Mouse (Mus musculus) erythroblast, adult 5-6 weeks (primary cell): ENCODE data around the gene Tex38. TPM values are rescaled to one million over a fixed set of nuclear protein-coding genes. Genes with fewer than 3 reads are reported as not detected.
A peak's percentile ranks its signal among the peaks of the same experiment; 100 is the strongest.

Source experiments
- ATAC-seq: replicated peaks from 2 replicates; pipeline ENCODE4 v1.8.0; 2016; ENCODE audit warnings: moderate number of reproducible peaks, mild to moderate bottlenecking, moderate TSS enrichment, inconsistent platforms; ENCODE audit not compliant: poor library complexity, low FRiP score, severe bottlenecking
- total RNA-seq, 2 experiments: library from RNA; stranded (forward) in 1 of 2; stranded (reverse) in 1 of 2; fragments of 150-400 nt in 1 of 2; fragments of 200-764, 138-1000 nt in 1 of 2; gene quantifications; 2 replicates each; pipeline versions ENCODE4 v1.2.3 to v1.2.4; 2015 to 2017; ENCODE audit warnings: low replicate concordance in 2 of 2

Tex38 gene
- total RNA-seq (2015; ENCODE audit: low replicate concordance) (not detected in 2 replicates), total RNA-seq (2017; ENCODE audit: low replicate concordance) (not detected in 2 replicates)

DNA sequence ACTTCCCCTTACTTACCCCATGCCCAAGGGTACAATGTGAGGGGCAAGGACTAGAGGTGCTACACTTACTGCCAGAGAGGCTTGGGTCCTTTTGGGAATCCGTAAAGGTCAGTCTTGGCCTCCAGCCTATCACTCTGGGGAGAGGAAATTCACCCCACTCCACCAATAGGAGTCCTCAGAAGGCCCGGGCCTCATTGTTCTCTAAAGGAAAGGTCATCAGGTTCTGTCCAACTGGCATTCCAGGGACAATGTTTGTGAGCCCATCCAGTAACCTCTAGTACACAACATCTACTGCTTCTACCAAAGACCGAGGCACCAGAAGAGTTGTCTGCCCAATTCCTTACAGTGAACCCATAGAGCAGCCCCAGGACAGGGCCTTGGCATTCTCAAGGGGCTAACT lies at the start of gene Tex38:
Gene Tex38 (minus strand): TSS at position 101 of the 400 bp plus-strand sequence.
- no peak for ATAC-seq

DNA sequence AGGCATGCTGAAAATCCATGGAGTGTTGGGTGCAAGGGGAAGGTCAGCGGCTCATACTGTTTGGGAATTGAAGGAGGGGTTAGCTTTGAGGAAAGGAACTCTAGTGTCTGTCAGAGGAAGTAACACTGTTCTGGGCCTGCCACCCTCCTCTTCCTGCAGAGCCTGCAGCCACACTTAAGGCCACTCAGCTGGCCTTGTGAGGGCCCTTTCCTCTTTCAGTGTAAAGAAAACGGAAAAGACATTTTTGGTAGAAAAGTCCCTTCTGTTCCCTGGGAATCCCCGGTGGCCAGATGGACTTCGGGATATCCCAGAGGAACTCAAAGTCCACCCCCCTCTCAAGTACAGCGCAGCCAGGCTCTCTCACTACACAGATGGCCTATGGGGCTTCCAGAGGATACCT lies 49.7 kb upstream of the Tex38 start:
- no peak for ATAC-seq

DNA sequence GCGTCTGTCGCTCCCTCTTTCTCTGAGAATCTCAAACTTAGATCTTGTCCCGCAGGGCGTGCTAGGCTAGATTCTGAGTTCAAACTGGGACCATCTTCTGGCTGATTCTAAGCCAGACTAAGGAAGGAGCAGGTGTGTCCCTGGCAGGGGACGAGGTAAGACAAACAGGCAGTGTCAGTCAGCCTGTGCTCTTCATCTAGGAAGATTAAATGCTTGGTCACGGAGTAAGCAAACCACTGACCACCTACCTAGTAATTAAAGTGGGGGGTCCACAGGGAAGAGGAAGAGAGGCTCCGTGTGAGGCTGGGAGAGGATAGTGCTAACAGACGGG lies 47.7 kb upstream of the Tex38 start:
- ATAC-seq, result no peak

DNA sequence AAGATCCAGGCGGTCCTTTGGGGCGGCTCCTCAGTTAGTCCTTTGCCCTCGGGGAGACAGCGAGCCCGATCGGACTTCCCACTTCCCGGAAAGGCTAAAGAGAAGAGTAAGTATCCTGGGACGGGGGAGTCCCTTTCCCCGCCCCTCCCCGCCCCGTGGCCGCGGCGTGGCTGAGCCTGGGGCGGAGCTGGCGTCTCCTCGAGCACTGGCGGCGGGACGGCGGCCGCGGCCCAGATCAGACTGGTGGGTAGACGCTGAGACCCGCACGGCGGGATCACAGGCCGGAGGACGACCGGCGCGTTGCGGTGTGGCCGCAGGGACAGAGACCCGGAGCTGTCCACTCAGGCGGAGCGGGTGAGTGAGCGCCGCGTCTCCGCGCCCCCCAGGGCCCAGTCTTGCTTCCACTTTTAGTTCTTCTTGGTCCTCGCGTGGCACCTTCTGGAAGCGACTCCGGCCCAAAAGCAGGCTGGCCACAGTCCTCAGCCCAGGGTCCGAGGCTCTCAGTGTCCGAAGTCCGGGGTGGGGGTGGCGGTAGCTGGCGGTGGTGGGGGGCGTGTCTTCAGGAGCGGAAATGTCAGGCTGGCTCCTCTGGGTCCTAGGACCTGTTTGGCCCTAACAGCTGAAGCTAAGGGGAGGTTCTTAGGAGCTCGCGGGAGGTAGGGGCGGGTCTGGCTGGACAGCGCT lies 47.2 kb upstream of the Tex38 start, which contains the start of gene Mob3c:
Gene Mob3c (plus strand): TSS at position 205 of the 684 bp plus-strand sequence.
- peak; percentile 88 for ATAC-seq

DNA sequence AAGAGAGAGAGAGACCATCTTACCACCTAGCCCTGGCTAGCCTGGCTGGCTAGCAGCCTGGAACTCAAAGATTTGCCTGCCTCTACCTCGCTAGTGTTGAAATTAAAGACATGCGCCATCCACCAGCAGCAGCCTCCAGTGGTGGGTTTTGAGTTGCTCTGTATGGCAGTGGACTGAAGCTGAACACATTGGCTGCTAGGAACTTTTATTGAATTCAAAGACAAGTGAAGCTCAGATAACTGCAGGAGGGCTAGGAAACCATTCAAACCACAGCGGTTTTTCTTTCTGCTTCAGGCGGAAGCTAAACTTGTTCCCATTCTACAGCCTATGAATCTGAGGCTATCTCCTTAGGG lies 46.7 kb upstream of the Tex38 start:
- ATAC-seq, result no peak

DNA sequence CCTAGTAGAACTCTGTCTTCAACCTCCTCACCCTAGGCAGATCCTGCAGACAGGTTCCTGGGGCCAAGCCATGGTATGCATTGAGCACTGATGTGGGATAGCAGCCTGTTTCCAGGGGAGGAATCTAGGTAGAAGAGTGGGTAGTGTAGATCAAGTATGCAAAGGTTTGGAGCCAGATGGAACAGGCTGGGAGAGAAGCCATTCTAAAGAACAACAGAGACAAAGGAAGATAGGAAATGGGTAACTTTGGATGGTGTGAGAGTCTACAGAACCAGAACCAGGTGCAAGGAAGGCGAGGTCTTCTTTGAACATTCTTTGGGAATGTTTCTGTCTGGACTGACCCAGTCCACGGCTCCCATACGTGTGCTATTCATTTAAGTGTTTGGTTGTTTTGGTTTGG lies 46.2 kb upstream of the Tex38 start:
- ATAC-seq, result no peak

DNA sequence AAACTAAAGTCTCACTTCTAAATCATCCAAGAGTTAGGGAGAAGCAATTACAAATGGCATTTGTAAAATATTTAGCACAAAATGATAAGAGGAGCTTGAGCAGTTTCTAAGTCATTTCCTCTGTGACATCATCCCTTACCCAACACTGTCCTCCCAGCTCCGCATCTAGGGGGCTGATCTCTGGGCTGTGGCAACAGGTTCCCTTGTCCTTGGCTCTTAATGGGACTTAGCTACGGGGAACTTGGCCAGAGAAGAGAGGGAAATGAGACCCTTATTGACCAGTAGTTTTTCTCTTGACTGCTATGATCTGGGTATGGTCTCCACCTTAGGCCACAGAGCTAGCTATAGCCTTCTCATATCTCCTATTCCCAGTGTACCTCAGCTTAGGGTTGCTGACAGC lies 44.5 kb upstream of the Tex38 start:
- ATAC-seq, result no peak

DNA sequence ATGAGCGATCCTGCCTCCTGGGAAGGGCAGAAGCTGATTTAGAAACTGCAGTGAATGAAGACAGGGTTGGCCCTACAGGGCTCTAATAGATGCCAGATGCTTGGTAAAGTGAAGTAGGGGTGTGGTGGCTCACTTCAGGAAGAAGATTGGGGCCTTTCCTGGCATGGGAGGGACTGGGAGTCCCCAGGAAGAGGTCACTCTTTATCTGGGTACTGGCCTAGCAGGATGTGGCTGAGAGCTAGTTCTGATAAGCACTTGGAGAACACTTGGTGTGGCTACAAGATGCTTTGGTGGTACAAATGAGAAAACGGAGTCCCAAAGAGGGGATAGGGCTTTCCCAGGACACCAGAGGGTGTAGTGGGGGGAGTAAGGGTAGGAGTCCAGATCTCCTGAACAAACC lies 43.4 kb upstream of the Tex38 start:
- ATAC-seq, result peak; percentile 41

DNA sequence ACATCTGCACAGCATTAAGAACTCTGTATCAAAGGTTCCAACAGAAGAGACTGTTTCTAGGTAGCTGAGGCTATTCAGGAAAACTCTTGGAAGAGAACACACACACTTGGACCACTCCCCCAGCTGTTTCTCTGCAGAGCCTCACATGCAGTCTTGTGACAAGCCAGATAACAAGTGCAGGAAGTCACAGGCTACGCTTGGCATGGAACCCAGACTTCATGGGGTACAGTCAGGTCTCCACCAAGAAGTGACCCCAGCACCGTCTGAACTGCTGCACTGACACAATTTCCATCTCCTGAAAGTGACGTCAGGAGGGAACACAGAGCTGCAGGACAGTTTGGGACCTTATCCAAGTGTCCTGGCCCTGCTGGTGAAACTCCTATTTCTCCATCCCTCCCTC lies 41.1 kb upstream of the Tex38 start:
- no peak for ATAC-seq

DNA sequence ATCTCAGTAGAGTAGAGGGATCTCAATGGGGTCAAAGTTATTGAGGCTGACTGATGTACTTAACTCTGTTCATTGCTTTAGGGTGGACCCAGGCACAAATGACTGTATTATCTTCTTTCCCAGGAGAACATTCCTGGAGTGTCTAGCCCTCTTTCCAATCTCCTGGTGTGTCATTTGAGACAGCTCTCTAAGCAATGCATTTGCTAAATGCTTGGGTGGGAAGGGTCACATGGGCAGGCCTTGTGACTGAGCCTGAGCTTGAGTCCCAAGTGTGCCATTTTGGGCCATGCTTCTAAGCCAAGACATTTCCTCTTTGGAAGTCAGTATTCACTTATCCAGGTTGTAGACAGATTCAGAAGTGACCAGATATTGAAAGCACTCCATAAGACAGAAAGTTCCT lies 40.6 kb upstream of the Tex38 start:
- ATAC-seq, result no peak

DNA sequence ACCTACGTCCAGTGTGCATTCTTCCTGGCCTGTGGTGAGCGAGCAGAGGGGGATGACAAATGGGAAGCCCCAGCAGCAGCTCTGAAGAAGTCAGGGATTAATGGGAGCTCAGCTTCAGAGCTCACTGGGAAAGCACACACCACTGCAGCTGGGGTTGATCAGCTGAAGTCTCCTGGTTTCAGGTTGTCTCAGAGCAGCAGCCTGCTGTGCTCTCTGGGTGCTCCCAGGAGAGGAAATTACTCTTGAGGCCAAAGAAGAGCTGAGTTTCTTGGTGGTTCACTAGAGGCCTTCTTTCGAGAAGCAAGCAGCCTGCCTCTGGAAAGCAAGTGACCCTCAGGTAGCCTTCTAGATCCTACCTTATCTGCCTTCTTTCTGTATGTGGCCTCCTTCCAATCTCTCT lies 40.1 kb upstream of the Tex38 start:
- ATAC-seq, result no peak

DNA sequence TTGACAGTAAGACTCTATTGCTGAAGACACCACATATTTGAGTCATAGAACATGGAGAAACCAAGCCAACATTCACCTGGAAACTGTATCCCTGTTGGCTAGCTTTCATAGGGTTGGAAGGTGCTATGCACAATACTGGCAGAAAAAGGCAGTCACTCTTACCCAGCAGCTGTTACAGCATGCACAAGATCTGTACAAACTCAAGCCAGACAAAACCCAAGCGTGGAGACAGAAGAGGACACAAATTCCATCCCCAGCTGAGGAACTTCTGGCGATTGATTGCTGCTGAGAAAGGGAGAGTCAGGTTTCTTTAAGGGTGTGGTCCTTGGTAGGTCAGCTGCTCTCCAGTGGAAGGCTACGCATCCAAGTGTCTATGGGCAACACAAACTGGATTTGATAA lies 39.4 kb upstream of the Tex38 start:
- no peak for ATAC-seq

DNA sequence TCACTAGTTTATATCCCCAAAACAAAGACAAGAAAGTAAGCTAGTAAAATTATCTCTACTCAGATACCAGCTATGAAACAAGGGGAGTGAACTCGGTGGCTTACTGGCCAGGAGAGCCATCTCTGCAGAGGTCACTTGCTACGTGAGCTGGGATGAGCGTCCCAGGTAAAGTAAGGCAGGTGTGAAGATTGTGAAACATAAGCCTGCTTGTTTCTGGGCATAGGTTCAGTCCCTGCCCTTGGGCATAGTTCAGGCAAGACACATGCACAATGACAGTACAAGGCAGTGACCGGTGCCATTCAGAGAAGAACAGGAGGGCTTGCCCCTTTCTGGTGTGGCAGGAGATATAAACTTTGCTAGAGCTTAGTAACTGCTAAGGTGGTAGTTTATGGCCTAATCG lies 34.8 kb upstream of the Tex38 start:
- ATAC-seq, result no peak

DNA sequence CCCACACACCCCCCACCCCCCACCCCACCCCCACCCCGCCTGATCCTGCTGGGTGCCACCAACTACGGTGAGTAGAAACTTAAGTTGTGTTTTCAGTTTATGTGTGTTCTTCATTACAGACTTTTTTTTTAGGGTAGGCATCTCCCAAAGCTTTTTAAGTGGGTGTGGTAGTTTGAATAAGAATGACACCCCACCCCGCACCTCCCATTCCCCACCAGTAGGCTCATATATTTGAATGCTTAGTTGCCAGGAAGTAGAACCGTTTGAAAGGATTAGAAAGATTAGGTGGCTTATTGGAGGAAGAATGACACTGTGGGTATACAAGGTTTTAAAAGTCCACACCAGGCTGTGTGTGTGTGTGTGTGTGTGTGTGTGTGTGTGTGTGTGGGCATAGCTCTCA lies 31.5 kb upstream of the Tex38 start:
- ATAC-seq, result no peak

DNA sequence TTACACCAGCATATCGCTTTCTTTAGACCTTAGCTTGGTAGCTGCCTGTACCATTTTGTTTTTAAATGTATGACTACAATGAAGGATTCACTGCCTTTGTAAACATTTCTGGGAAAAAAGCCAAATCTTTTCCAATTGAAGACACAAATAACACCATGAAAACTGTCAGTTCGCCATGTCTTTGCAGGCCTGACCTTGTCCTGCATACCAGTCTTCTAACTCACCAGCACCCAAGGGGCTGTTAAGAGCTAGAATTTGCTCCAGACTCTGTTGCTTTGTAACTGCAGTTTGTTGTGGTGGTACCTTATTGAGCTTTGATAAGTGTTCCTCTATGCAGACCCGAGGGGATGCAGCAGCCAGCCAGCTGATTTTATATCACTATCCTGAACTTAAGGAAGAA lies 19.2 kb upstream of the Tex38 start:
- no peak for ATAC-seq

DNA sequence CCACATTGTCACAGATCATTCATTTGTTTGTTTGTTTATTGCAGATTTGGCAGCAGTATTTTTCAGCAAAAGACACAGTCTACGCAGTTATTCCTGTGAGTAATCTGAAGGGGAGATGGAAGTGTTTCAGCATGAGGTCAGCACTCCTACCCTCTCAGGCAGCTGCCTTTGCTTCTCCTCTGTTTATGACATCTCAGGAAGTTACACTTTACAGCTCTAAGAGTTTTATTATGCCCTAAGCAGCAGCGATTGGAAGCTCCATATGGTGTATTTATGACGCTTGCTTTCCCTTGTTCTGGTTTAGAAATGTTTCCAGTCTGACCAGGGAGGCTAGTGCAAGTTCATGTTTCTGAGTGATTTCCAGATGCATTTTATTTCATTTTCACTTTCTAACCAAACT lies 14.5 kb upstream of the Tex38 start:
- no peak for ATAC-seq

DNA sequence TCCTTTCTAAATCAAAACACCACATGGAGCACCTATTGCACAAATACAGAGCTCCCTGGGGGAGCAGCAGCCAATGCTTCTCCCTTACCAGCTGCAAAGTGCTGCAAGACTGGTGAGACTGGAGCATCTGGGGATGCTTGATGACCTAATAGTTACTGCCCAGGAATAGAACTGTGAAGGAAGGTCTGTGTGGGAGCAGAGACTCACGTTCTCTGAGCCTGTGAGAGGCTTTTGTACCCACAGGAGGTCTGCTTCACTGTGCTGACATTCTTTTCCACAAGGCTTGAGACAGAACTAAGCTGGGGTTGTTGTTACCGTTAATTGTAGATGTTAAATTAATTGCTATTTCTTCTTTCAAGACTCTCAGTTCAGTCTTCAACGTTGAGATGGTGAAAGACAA lies 10.0 kb upstream of the Tex38 start:
- no peak for ATAC-seq

DNA sequence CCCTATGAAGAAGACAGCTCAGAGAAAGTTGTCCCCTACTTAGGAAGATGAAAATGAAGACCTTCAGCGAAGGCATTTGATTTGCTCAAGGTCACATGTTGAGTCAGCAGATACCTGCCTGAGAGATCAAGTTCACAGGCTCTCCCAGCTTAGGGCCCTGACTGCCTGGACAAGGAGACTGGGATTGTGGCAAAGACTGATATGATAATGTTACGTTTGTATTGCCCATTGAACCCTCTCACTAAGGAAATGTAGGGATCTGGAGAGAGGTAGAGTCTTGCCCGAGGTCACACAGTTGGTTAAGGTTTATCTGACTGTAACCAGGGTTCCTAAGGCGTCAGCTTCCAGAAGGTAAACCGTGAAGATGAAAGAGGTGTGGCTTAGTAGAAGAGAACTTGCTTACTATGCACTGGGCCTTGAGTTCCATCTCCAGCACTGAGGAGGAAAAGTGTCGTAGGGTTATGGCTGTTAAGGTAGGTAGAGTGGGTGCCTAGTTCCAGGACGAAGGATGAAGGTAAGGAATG lies 4.8 kb upstream of the Tex38 start:
- peak; percentile 55 for ATAC-seq

DNA sequence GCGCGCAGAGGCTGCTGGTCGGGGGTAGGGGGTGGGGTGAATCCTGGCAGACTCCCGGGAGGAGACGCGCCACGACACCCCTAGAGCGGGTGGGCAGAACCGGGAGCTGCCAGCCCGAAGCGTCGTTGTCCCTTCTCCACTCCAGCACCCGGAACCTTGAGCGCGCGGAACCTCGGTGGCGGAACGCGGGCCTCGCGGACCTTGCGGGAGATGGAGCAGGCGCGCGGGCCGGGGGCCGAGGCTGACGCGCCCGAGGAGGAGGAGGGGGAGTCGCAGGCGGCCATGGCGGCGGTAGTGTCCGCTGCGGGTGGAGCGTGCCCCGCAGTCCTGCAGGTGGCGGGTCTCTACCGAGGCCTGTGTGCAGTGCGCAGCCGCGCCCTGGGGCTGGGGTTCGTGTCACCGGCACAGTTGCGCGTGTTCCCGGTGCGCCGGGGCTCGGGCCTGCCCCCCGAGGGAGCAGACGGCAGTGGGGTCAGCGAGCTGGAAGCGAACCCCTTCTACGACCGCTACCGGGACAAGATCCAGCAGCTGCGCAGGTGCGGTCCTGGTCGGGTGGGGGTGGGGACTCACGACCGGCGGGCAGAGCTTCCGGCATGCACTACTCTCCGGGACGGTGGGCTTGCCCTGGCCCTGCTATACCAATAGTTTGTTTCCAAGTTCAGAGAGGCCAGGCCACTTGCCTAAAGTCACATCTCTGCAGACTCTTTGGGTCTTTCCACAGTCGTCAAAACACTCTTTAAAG lies 4.1 kb upstream of the Tex38 start, which contains the start of gene Atpaf1:
Gene Atpaf1 (plus strand): TSS at position 44 of the 742 bp plus-strand sequence.
- ATAC-seq, result peak; percentile 59

DNA sequence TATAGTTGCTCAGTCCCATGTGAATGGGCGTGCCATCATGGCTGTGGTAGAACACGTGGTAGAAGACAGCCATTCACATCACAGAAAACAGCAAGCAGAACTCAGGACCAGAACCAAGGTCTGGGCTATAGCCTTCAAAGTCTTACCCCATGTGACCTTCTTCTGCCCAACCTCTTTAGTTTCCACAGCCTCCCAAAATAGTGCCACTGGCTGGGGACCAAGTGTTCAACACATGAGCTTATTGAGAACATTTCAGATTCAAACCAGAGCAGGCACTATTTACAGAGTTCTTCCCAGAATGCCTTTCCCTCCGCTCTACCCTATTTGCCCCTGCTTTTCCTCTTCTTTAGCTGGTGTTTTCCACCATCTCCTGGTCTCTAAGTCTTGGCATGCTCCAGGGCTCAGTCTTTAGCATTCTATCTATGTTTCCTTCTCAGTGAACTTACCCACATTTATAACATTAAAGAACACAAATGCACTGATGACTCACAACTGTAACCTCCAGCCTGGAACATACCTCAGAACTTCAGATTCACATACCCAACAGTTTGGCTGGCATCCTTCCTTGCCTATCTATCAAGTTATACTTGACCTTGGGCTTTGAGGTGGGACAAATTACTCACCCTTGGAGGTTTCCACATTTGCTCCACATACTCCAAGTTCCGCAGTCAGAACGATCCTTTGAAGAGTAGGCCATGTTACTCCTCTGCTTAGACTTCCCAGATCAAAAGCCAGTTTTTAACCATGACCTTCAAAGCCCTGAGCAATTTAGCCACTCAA lies 1.4 kb upstream of the Tex38 start:
- ATAC-seq, result no peak

DNA sequence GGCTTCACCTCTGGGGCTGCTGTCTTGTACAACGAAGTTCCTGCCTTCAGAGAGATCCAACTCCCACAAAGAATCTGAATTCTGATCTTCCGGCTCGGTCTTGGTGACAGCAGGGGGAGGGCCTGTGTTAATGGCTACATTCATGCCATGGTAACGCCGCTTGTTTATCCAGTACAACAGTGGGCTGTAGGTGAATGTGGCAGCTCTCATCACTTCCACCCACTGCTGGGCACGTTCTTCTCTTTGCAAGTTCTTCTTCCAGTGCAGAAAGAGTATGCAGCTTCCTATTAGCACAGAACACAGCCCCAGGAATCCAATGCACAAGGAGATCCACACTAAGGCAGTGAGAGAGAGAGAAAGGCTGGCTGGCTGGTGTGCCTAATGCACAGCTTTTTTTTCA lies 549 bp downstream of the Tex38 start:
- ATAC-seq, result no peak
